Mouse (Mus musculus): ENCODE data around the gene Nck1.

GRCm38 (mm10) chr9:100570626-100571233 lies 24.8 kb upstream of the Nck1 start, which contains the start of gene Slc35g2:
- TF ChIP-seq POLR2A (IDR thresholded peaks at IDR 0.05; ENCODE audit: low read depth, low read length) (no peak), CTCF (IDR thresholded peaks at IDR 0.05; ENCODE audit: borderline replicate concordance, insufficient read depth, low read length) (no peak)

All from embryonic fibroblast, embryonic 13.5 days (primary cell).